Mouse (Mus musculus): ENCODE measurements at regions not wholly inside any gene's neighbourhood (a gene's known extent, or its start where the extent isn't known, plus 50 kb on each side); places are given as distances from the start of the nearest gene placed in this dataset.

- H3K27me3 ChIP-seq (ENCODE audit: control insufficient read depth, insufficient read depth, low read length) = no peaks in the 10 kb centered on the region
- H3K27ac ChIP-seq (ENCODE audit: insufficient read depth, low read depth, low read length) = no peak overlapping the region
- H3K4me1 ChIP-seq (ENCODE audit: control insufficient read depth, insufficient read depth, insufficient read length, low read length) = no peaks in the 10 kb centered on the region
- 57% methylated on average over 2 of the region's 2 CpGs for WGBS
- TF ChIP-seq POLR2A (IDR thresholded peaks at IDR 0.05; ENCODE audit: low read depth, low read length) (no peak), CTCF (IDR thresholded peaks at IDR 0.05; ENCODE audit: extremely low read depth, insufficient read length, insufficient replicate concordance, low read depth, low read length) (no peak)
- H3K36me3 ChIP-seq (ENCODE audit: control insufficient read depth, insufficient read depth, low read length) = no peaks in the 10 kb centered on the region
- no peak overlapping the region for H3K4me3 ChIP-seq (ENCODE audit: low read depth, low read length)
Measured at GRCm38 (mm10) chr12:7450506-7450905, 526.9 kb upstream of the Apob start.

GRCm38 (mm10) chr12:7457036-7457435 lies 520.4 kb upstream of the Apob start:
- H3K27ac ChIP-seq (ENCODE audit: insufficient read depth, low read depth, low read length) = no peak overlapping the region
- H3K36me3 ChIP-seq (ENCODE audit: control insufficient read depth, insufficient read depth, low read length) = no peaks in the 10 kb centered on the region
- WGBS = 80% methylated on average over 5 of the region's 5 CpGs
- no peak overlapping the region for H3K4me3 ChIP-seq (ENCODE audit: low read depth, low read length)
- no peaks in the 10 kb centered on the region for H3K27me3 ChIP-seq (ENCODE audit: control insufficient read depth, insufficient read depth, low read length)
- H3K4me1 ChIP-seq (ENCODE audit: control insufficient read depth, insufficient read depth, insufficient read length, low read length) = no peaks in the 10 kb centered on the region
- no peak for TF ChIP-seq CTCF (IDR thresholded peaks at IDR 0.05; ENCODE audit: extremely low read depth, insufficient read length, insufficient replicate concordance, low read depth, low read length)
- no peak for TF ChIP-seq POLR2A (IDR thresholded peaks at IDR 0.05; ENCODE audit: low read depth, low read length)

- 95% methylated on average over 4 of the region's 4 CpGs for WGBS
- TF ChIP-seq POLR2A (IDR thresholded peaks at IDR 0.05; ENCODE audit: low read depth, low read length) (no peak), CTCF (IDR thresholded peaks at IDR 0.05; ENCODE audit: extremely low read depth, insufficient read length, insufficient replicate concordance, low read depth, low read length) (no peak)
- no peak overlapping the region for H3K27ac ChIP-seq (ENCODE audit: insufficient read depth, low read depth, low read length)
- H3K27me3 ChIP-seq (ENCODE audit: control insufficient read depth, insufficient read depth, low read length) = no peaks in the 10 kb centered on the region
- no peaks in the 10 kb centered on the region for H3K4me1 ChIP-seq (ENCODE audit: control insufficient read depth, insufficient read depth, insufficient read length, low read length)
- no peak overlapping the region for H3K4me3 ChIP-seq (ENCODE audit: low read depth, low read length)
- H3K36me3 ChIP-seq (ENCODE audit: control insufficient read depth, insufficient read depth, low read length) = no peaks in the 10 kb centered on the region
Measured at GRCm38 (mm10) chr12:7457544-7457943, 519.9 kb upstream of the Apob start.

GRCm38 (mm10) chr12:7464947-7465346 lies 512.5 kb upstream of the Apob start:
- Histone ChIP-seq H3K27ac (ENCODE audit: insufficient read depth, low read depth, low read length) (no peak overlapping the region), H3K36me3 (ENCODE audit: control insufficient read depth, insufficient read depth, low read length) (no peaks in the 10 kb centered on the region), H3K4me1 (ENCODE audit: control insufficient read depth, insufficient read depth, insufficient read length, low read length) (no peaks in the 10 kb centered on the region), H3K27me3 (ENCODE audit: control insufficient read depth, insufficient read depth, low read length) (no peaks in the 10 kb centered on the region), H3K4me3 (ENCODE audit: low read depth, low read length) (no peak overlapping the region)
- no peak for TF ChIP-seq CTCF (IDR thresholded peaks at IDR 0.05; ENCODE audit: extremely low read depth, insufficient read length, insufficient replicate concordance, low read depth, low read length)
- no peak for TF ChIP-seq POLR2A (IDR thresholded peaks at IDR 0.05; ENCODE audit: low read depth, low read length)
- WGBS = 22% methylated on average over 1 of the region's 1 CpGs

- H3K4me1 ChIP-seq (ENCODE audit: control insufficient read depth, insufficient read depth, insufficient read length, low read length) = no peaks in the 10 kb centered on the region
- no peak overlapping the region for H3K27ac ChIP-seq (ENCODE audit: insufficient read depth, low read depth, low read length)
- TF ChIP-seq CTCF (IDR thresholded peaks at IDR 0.05; ENCODE audit: extremely low read depth, insufficient read length, insufficient replicate concordance, low read depth, low read length) = no peak
- no peak for TF ChIP-seq POLR2A (IDR thresholded peaks at IDR 0.05; ENCODE audit: low read depth, low read length)
- no peaks in the 10 kb centered on the region for H3K36me3 ChIP-seq (ENCODE audit: control insufficient read depth, insufficient read depth, low read length)
- WGBS = 86% methylated on average over 12 of the region's 12 CpGs
- no peak overlapping the region for H3K4me3 ChIP-seq (ENCODE audit: low read depth, low read length)
- no peaks in the 10 kb centered on the region for H3K27me3 ChIP-seq (ENCODE audit: control insufficient read depth, insufficient read depth, low read length)
Measured at GRCm38 (mm10) chr12:7512579-7513248, 464.7 kb upstream of the Apob start.

GRCm38 (mm10) chr12:7537389-7537788 lies 440.1 kb upstream of the Apob start:
- Histone ChIP-seq H3K4me1 (ENCODE audit: control insufficient read depth, insufficient read depth, insufficient read length, low read length) (no peaks in the 10 kb centered on the region), H3K27ac (ENCODE audit: insufficient read depth, low read depth, low read length) (no peak overlapping the region)
- no peak for TF ChIP-seq CTCF (IDR thresholded peaks at IDR 0.05; ENCODE audit: extremely low read depth, insufficient read length, insufficient replicate concordance, low read depth, low read length)
- TF ChIP-seq POLR2A (IDR thresholded peaks at IDR 0.05; ENCODE audit: low read depth, low read length) = no peak

GRCm38 (mm10) chr12:7543281-7543981 lies 434.0 kb upstream of the Apob start:
- 58% methylated on average over 8 of the region's 8 CpGs for WGBS
- Histone ChIP-seq H3K27me3 (ENCODE audit: control insufficient read depth, insufficient read depth, low read length) (no peaks in the 10 kb centered on the region), H3K27ac (ENCODE audit: insufficient read depth, low read depth, low read length) (no peak overlapping the region), H3K4me1 (ENCODE audit: control insufficient read depth, insufficient read depth, insufficient read length, low read length) (no peaks in the 10 kb centered on the region), H3K36me3 (ENCODE audit: control insufficient read depth, insufficient read depth, low read length) (no peaks in the 10 kb centered on the region), H3K4me3 (ENCODE audit: low read depth, low read length) (no peak overlapping the region)
- TF ChIP-seq CTCF (IDR thresholded peaks at IDR 0.05; ENCODE audit: extremely low read depth, insufficient read length, insufficient replicate concordance, low read depth, low read length) (no peak), POLR2A (IDR thresholded peaks at IDR 0.05; ENCODE audit: low read depth, low read length) (no peak)

More at GRCm38 (mm10) chr12:7537389-7537788, 440.1 kb upstream of the Apob start:
- H3K36me3 ChIP-seq (ENCODE audit: control insufficient read depth, insufficient read depth, low read length) = no peaks in the 10 kb centered on the region
- no peak overlapping the region for H3K4me3 ChIP-seq (ENCODE audit: low read depth, low read length)
- H3K27me3 ChIP-seq (ENCODE audit: control insufficient read depth, insufficient read depth, low read length) = no peaks in the 10 kb centered on the region

Data from small intestine, adult 2 months (tissue).